Mouse (Mus musculus) thymus, adult 2 months (tissue): ENCODE results near the gene Pms2. TPM values are rescaled to one million over a fixed set of nuclear protein-coding genes. Genes with fewer than 3 reads are reported as not detected.

Experiments
- DNase-seq: peaks from one replicate; pipeline ENCODE4 v3.0.0; 2021
- H3K27ac ChIP-seq: fragments of 200-500 bp; 2 replicates; pipeline ENCODE4 v1.5.1; 2012; ENCODE audit warnings: low read length, control low read depth; ENCODE audit not compliant: control insufficient read depth, insufficient read depth
- H3K27me3 ChIP-seq: fragments of 200-500 bp; 2 replicates; pipeline ENCODE4 v1.6.1; 2012; ENCODE audit warnings: mild to moderate bottlenecking, low read length, moderate library complexity, mixed read lengths; ENCODE audit not compliant: control insufficient read depth, insufficient read depth
- H3K36me3 ChIP-seq: fragments of 200-500 bp; 2 replicates; pipeline ENCODE4 v1.6.1; 2012; ENCODE audit warnings: mild to moderate bottlenecking, low read length, moderate library complexity; ENCODE audit not compliant: control insufficient read depth, insufficient read depth
- H3K4me1 ChIP-seq: fragments of 200-500 bp; replicated peaks from 2 replicates; pipeline ENCODE4 v1.6.1; 2012; ENCODE audit warnings: low read length; ENCODE audit not compliant: control insufficient read depth, insufficient read depth
- H3K4me3 ChIP-seq: fragments of 200-500 bp; 2 replicates; pipeline ENCODE4 v1.5.1; 2012; ENCODE audit warnings: mild to moderate bottlenecking, low read length, control low read depth, moderate library complexity; ENCODE audit not compliant: control insufficient read depth, insufficient read depth
- CTCF ChIP-seq: fragments of 200-500 bp; IDR thresholded peaks from 2 replicates; pipeline ENCODE4 v1.5.1; 2012; ENCODE audit warnings: mild to moderate bottlenecking, control low read depth, low read length, moderate library complexity, borderline replicate concordance; ENCODE audit not compliant: control insufficient read depth, poor library complexity, insufficient read depth; ENCODE audit errors: extremely low read depth
- POLR2A ChIP-seq: fragments of 200-500 bp; IDR thresholded peaks from 2 replicates; pipeline ENCODE4 v1.6.1; 2012; ENCODE audit warnings: mild to moderate bottlenecking, low read length, control low read depth, moderate library complexity; ENCODE audit not compliant: control insufficient read depth, poor library complexity, insufficient read depth; ENCODE audit errors: extremely low read depth
- WGBS: fragments of 180-500 bp; shearing (Covaris S2); methylation state at CpG from one replicate; pipeline ENCODE4 v1.1.7; 2018; 5-methylcytosine and 5-hydroxymethylcytosine counted together
- polyA plus RNA-seq: library from polyadenylated mRNA; depleted of rRNA; stranded (reverse); fragments of >200 nt; gene quantifications from 2 replicates; pipeline ENCODE4 v1.2.3, GENCODE M21; 2012

Gene Pms2
- polyA plus RNA-seq, 1 experiment, result 9.5 TPM

DNA sequence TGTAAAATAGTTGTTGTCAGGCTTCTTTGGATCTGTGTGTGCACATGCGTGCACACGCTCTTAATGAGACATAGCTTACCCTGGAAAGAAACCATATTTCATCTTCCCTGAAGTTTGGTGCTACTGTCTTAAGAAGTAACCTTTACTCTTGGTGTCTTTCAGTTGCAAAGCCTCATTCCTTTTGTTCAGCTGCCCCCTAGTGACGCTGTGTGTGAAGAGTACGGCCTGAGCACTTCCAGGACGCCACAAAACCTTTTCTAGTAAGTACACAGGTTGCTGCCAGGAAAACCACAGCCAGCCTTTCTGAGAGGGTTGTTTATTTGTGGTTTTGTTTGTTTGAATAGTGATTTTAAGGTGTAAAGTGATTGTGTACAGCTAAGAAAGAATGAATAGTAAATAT, 7.7 kb downstream of the Pms2 start:
- TF ChIP-seq CTCF, result no peak
- peak; percentile 68 for DNase-seq
- 32% methylated on average over 5 of the region's 5 CpGs for WGBS
- H3K36me3 ChIP-seq, result peaks cover 39% of the 10 kb centered on the region
- H3K27ac ChIP-seq, result no peak overlapping the region
- no peaks in the 10 kb centered on the region for H3K27me3 ChIP-seq
- H3K4me1 ChIP-seq, result no peaks in the 10 kb centered on the region
- H3K4me3 ChIP-seq, result no peak overlapping the region

DNA sequence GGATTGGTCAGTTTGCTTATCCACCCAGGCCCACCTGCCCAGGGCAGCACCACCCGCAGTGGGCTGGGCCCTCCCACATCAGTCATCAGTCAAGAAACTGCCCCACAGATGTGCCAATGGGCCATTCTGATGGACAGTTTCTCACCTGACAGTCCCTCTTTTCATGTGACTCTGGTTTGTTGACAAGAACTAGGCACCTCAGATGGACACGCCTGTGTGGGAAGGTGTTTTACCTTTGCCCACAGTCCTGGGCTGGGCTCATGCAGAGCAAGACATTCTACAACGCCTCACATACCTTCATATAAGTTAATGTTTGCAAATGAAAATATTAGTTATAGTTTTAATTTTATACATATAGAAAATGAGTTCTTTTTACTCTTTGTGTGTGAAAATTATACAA, 8.4 kb downstream of the Pms2 start:
- peaks cover 43% of the 10 kb centered on the region for H3K36me3 ChIP-seq
- TF ChIP-seq CTCF (no peak), POLR2A (no peak)
- H3K4me3 ChIP-seq, result no peak overlapping the region
- no peaks in the 10 kb centered on the region for H3K4me1 ChIP-seq
- WGBS, result 98% methylated on average over 3 of the region's 3 CpGs
- no peaks in the 10 kb centered on the region for H3K27me3 ChIP-seq
- DNase-seq, result no peak
- H3K27ac ChIP-seq, result no peak overlapping the region

DNA sequence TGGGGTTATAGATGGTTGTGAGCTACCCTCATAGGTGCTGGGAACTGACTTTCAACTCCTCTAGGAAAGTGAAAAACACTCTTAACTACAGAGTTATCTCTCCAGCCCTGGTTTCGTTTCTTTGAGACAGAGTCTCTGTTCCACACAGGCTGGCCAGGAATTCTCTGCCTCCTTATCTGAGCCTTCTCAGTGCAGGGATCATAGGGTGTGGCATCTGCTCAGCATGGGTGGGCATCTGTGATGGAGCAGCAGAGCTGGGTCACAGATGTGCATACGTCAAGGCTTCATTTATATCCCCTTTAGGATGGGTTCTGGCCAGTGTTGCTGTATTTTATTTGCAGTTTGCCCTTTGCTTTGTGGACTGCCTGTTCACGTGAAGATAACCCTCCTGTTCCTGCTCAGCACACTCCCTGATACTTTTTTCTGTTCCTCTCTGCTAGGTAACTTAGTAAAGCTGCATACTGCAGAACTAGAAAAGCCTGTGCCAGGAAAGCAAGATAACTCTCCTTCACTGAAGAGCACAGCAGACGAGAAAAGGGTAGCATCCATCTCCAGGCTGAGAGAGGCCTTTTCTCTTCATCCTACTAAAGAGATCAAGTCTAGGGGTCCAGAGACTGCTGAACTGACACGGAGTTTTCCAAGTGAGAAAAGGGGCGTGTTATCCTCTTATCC, 15.2 kb downstream of the Pms2 start:
- H3K36me3 ChIP-seq, result peaks cover 77% of the 10 kb centered on the region
- no peak overlapping the region for H3K27ac ChIP-seq

DNA sequence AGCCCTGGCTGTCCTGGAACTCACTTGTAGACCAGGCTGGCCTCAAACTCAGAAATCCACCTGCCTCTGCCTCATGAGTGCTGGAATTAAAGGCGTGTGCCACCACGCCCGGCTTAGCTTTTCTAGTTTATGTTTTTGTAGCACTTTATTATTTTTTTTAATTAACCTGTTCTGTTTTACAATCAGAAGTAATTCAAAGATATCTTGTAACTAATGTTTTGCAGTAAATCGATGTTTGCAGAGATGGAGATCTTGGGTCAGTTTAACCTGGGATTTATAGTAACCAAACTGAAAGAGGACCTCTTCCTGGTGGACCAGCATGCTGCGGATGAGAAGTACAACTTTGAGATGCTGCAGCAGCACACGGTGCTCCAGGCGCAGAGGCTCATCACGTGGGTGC, 18.1 kb downstream of the Pms2 start, which contains the start of gene Gm42421:
Gene Gm42421, plus strand, starts transcription at position 301 of the 400 bp plus-strand sequence.
- Histone ChIP-seq H3K36me3 (peaks cover 70% of the 10 kb centered on the region), H3K4me1 (no peaks in the 10 kb centered on the region), H3K4me3 (no peak within 1 kb of the TSS), H3K27me3 (no peaks in the 10 kb centered on the region), H3K27ac (no peak within 1 kb of the TSS)
- no peak for TF ChIP-seq CTCF
- no peak for TF ChIP-seq POLR2A
- 98% methylated on average over 8 of the region's 8 CpGs for WGBS
- DNase-seq, result no peak

More for the DNA sequence above, 15.2 kb downstream of the Pms2 start:
- TF ChIP-seq POLR2A (no peak), CTCF (no peak)
- H3K27me3 ChIP-seq, result no peaks in the 10 kb centered on the region
- no peaks in the 10 kb centered on the region for H3K4me1 ChIP-seq
- DNase-seq, result no peak
- WGBS, result 95% methylated on average over 6 of the region's 6 CpGs
- H3K4me3 ChIP-seq, result no peak overlapping the region

DNA sequence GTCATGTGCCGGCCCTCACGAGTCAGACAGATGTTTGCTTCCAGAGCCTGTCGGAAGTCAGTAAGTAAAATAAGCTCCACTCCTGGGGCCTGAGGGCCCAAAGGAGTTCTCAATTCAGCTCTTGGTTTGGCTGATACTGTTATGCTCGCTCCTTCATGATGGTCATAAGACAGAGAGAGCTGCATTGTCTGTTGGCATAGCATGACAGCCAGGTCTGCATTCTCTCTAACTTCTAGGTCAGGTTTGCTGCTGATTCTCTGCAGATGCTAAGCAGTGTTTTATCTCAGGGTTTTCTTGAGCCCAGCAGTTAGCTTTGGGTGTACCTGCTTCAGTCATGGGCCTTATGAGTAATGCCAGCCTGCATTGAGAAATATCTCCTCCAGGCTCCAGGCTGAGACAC, 19.5 kb downstream of the Pms2 start:
- peaks cover 59% of the 10 kb centered on the region for H3K36me3 ChIP-seq
- TF ChIP-seq POLR2A (no peak), CTCF (no peak)
- WGBS, result 97% methylated on average over 4 of the region's 4 CpGs

DNA sequence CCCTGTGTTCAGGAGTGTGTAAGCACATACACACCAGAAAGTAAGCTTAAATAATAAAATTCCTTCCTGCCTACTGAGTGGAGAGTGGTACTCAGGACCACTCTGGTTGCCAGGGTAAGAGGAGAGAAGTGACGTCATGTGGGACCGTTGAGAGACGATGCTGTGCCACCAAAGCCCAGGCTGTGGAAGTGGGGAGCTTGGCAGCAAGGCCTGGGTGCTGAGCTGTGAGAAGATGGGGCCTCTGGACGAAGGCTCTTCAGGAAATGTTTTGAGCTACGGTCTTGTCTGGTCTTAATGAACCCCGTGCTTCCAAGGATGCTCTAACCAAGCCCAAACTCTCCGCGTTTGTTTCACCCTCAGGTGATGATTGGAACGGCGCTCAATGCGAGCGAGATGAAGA, 20.9 kb downstream of the Pms2 start:
- WGBS, result 97% methylated on average over 12 of the region's 12 CpGs
- Histone ChIP-seq H3K36me3 (peaks cover 49% of the 10 kb centered on the region), H3K27ac (no peak overlapping the region), H3K4me3 (no peak overlapping the region), H3K27me3 (no peaks in the 10 kb centered on the region), H3K4me1 (no peaks in the 10 kb centered on the region)
- no peak for DNase-seq
- no peak for TF ChIP-seq CTCF
- TF ChIP-seq POLR2A, result no peak

More for the DNA sequence above, 19.5 kb downstream of the Pms2 start:
- H3K27me3 ChIP-seq, result no peaks in the 10 kb centered on the region
- no peaks in the 10 kb centered on the region for H3K4me1 ChIP-seq
- no peak overlapping the region for H3K4me3 ChIP-seq
- no peak overlapping the region for H3K27ac ChIP-seq
- no peak for DNase-seq

DNA sequence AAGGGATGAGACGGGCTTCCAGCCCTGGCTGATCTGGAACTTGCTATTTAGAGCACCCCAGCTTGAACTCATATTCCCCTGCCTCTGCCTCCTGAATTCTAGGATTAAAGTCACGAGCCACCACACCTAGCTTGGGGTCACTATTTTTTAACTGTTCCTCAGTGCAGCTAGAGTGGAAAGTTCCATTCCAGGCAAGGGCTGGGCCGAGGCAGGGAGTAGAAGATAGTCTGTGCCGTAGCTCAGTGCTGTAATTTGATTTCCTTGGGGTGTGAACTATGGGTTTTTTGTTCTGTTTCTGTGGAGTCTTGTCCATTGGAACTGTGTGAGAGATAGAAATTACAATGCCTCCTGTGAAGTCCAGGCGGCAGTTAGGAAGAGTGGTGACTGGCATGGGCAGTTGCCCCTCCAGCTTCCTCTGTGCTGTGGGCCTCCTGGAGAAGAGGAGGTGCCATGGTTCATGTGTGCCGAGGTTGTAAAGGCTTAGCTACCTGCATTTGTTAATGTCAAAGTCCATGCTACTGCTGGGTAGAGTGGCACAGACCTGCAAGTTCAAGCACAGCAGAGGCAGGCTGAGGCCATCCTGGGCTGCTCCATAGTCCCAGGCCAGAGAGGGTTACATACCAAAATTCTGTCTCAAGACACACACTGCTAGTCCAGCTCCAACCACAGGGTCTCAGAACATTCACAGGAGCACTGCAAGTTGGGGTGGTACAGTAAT, 22.3 kb downstream of the Pms2 start:
- TF ChIP-seq CTCF (no peak), POLR2A (no peak)
- no peak for DNase-seq
- Histone ChIP-seq H3K27me3 (no peaks in the 10 kb centered on the region), H3K36me3 (peaks cover 38% of the 10 kb centered on the region), H3K4me3 (no peak overlapping the region), H3K4me1 (no peaks in the 10 kb centered on the region), H3K27ac (no peak overlapping the region)
- WGBS, result 94% methylated on average over 6 of the region's 6 CpGs
